Mouse (Mus musculus): ENCODE results near the gene Msx1. TPM values are rescaled to one million over a fixed set of nuclear protein-coding genes. Genes with fewer than 3 reads are reported as not detected.
A peak's percentile ranks its signal among the peaks of the same experiment; 100 is the strongest.

The Msx1 gene
- total RNA-seq (2014; rRNA removed) (14.8 and 20.6 TPM in 2 replicates), polyA plus RNA-seq (2015; fragmentation: Nextera tagmentation; extraction: Ambion mirVana) (26.2 and 28.0 TPM in 2 replicates)

DNA sequence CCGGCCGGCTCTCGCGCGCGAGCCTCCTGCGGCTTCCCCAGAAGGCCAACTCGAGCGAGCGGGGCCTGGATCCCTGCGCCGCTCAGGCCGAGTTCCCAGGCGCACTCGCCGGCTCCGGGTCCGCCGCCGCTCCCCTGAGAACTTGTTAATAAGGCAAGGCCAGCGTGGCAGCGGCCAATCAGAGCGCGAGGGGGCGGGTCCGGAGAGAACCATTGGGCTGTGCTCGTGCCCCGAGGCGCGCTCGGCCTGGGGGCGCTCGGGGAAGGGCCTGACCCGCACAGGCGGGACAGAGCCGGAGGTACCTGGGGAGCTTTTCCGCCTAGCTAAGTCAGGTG lies at the start of gene Msx1:
Msx1 (minus strand) TSS at position 123 of the 335 bp plus-strand sequence.
- H3K27me3 ChIP-seq (ENCODE audit: insufficient read depth, low read length), result peaks cover 82% of the 10 kb centered on the region
- no peaks in the 10 kb centered on the region for H3K9me3 ChIP-seq (ENCODE audit: low read length)
- WGBS, result 2% methylated on average over 37 of the region's 37 CpGs
- peak within 1 kb of the TSS; percentile 58 for H3K4me2 ChIP-seq (ENCODE audit: low read depth, low read length)
- peak within 1 kb of the TSS; percentile 42 for H3K4me3 ChIP-seq (ENCODE audit: low read length)
- H3K9ac ChIP-seq (replicated peaks; ENCODE audit: low read length), result peak within 1 kb of the TSS; percentile 34
- H3K36me3 ChIP-seq (ENCODE audit: insufficient read depth, low read length), result no peaks in the 10 kb centered on the region
- H3K27ac ChIP-seq, result peak within 1 kb of the TSS; percentile 0; the same call in 1 of the 2 replicates
- ATAC-seq, result peak; percentile 73
- no peak for TF ChIP-seq CTCF (IDR thresholded peaks at IDR 0.05; ENCODE audit: low read depth)
- DNase-seq (ENCODE audit: low spot score), result peak; percentile 80
- peaks cover 5% of the 10 kb centered on the region; the same call in 1 of the 2 replicates for H3K4me1 ChIP-seq (ENCODE audit: insufficient read depth, low read length)

- H3K4me1 ChIP-seq (ENCODE audit: insufficient read depth, low read length), result peaks cover 3% of the 10 kb centered on the region; the same call in 1 of the 2 replicates
- no peak overlapping the region for H3K4me2 ChIP-seq (ENCODE audit: low read depth, low read length)
- H3K9ac ChIP-seq (replicated peaks; ENCODE audit: low read length), result no peak overlapping the region
- TF ChIP-seq CTCF (IDR thresholded peaks at IDR 0.05; ENCODE audit: low read depth), result no peak
- H3K36me3 ChIP-seq (ENCODE audit: insufficient read depth, low read length), result no peaks in the 10 kb centered on the region
- no peak overlapping the region for H3K27ac ChIP-seq
- H3K4me3 ChIP-seq (ENCODE audit: low read length), result no peak overlapping the region
- 44% methylated on average over 6 of the region's 6 CpGs for WGBS
- H3K9me3 ChIP-seq (ENCODE audit: low read length), result no peaks in the 10 kb centered on the region
- DNase-seq (ENCODE audit: low spot score) (peak; percentile 42), ATAC-seq (no peak)
- H3K27me3 ChIP-seq (ENCODE audit: insufficient read depth, low read length), result peaks cover 5% of the 10 kb centered on the region; the same call in 1 of the 2 replicates
Observed at GRCm38 (mm10) chr5:37865471-37865870, 41.1 kb upstream of the Msx1 start.

GRCm38 (mm10) chr5:37864309-37864708 lies 39.9 kb upstream of the Msx1 start:
- Histone ChIP-seq H3K4me1 (ENCODE audit: insufficient read depth, low read length) (peaks cover 7% of the 10 kb centered on the region; the same call in 1 of the 2 replicates), H3K27ac (no peak overlapping the region), H3K4me2 (ENCODE audit: low read depth, low read length) (no peak overlapping the region), H3K9me3 (ENCODE audit: low read length) (no peaks in the 10 kb centered on the region), H3K4me3 (ENCODE audit: low read length) (no peak overlapping the region), H3K9ac (replicated peaks; ENCODE audit: low read length) (no peak overlapping the region), H3K36me3 (ENCODE audit: insufficient read depth, low read length) (no peaks in the 10 kb centered on the region), H3K27me3 (ENCODE audit: insufficient read depth, low read length) (peaks cover 5% of the 10 kb centered on the region; the same call in 1 of the 2 replicates)
- ATAC-seq, result no peak
- no peak for TF ChIP-seq CTCF (IDR thresholded peaks at IDR 0.05; ENCODE audit: low read depth)
- WGBS, result 85% methylated on average over 2 of the region's 2 CpGs
- DNase-seq (ENCODE audit: low spot score), result no peak

DNA sequence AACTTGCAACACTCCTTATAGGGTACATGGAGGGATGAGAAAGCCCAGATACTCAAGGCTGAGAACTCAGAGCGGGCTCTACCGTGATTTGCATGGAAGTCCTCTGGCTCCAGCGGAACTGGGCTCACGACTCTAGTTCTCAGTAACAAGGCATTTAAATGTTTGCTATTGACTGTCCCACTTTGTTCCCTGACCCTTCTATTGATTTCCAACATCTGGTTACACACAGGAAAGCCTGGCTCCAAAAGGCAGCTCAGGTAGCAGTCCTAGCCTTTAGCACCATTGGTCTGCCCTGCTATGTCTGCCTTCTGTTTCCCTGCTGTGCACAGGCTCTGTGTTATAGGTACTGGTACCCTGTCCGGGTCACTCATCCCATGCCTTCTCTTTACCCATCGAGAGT lies 36.5 kb upstream of the Msx1 start:
- Histone ChIP-seq H3K4me3 (ENCODE audit: low read length) (no peak overlapping the region), H3K9me3 (ENCODE audit: low read length) (no peaks in the 10 kb centered on the region), H3K4me2 (ENCODE audit: low read depth, low read length) (no peak overlapping the region), H3K36me3 (ENCODE audit: insufficient read depth, low read length) (no peaks in the 10 kb centered on the region), H3K27me3 (ENCODE audit: insufficient read depth, low read length) (peaks cover 5% of the 10 kb centered on the region; the same call in 1 of the 2 replicates), H3K27ac (no peak overlapping the region), H3K4me1 (ENCODE audit: insufficient read depth, low read length) (peaks cover 7% of the 10 kb centered on the region; the same call in 1 of the 2 replicates), H3K9ac (replicated peaks; ENCODE audit: low read length) (no peak overlapping the region)
- DNase-seq (ENCODE audit: low spot score) (no peak), ATAC-seq (no peak)
- TF ChIP-seq CTCF (IDR thresholded peaks at IDR 0.05; ENCODE audit: low read depth), result no peak
- 79% methylated on average over 6 of the region's 6 CpGs for WGBS

- 27% methylated on average over 7 of the region's 7 CpGs for WGBS
- peak; percentile 33 for ATAC-seq
- DNase-seq (ENCODE audit: low spot score), result peak; percentile 70
- Histone ChIP-seq H3K36me3 (ENCODE audit: insufficient read depth, low read length) (no peaks in the 10 kb centered on the region), H3K27ac (peak overlapping the region; percentile 15; the same call in 1 of the 2 replicates), H3K9me3 (ENCODE audit: low read length) (no peaks in the 10 kb centered on the region), H3K4me2 (ENCODE audit: low read depth, low read length) (no peak overlapping the region), H3K4me1 (ENCODE audit: insufficient read depth, low read length) (peaks cover 7% of the 10 kb centered on the region; the same call in 1 of the 2 replicates), H3K4me3 (ENCODE audit: low read length) (no peak overlapping the region), H3K27me3 (ENCODE audit: insufficient read depth, low read length) (peaks cover 5% of the 10 kb centered on the region; the same call in 1 of the 2 replicates), H3K9ac (replicated peaks; ENCODE audit: low read length) (no peak overlapping the region)
- TF ChIP-seq CTCF (IDR thresholded peaks at IDR 0.05; ENCODE audit: low read depth), result no peak
Observed at GRCm38 (mm10) chr5:37860151-37860721, 35.9 kb upstream of the Msx1 start.

GRCm38 (mm10) chr5:37857763-37858545 lies 33.6 kb upstream of the Msx1 start:
- Histone ChIP-seq H3K9me3 (ENCODE audit: low read length) (no peaks in the 10 kb centered on the region), H3K4me1 (ENCODE audit: insufficient read depth, low read length) (peaks cover 7% of the 10 kb centered on the region; the same call in 1 of the 2 replicates), H3K27ac (no peak overlapping the region), H3K4me2 (ENCODE audit: low read depth, low read length) (no peak overlapping the region), H3K9ac (replicated peaks; ENCODE audit: low read length) (no peak overlapping the region), H3K4me3 (ENCODE audit: low read length) (no peak overlapping the region), H3K27me3 (ENCODE audit: insufficient read depth, low read length) (peaks cover 5% of the 10 kb centered on the region; the same call in 1 of the 2 replicates), H3K36me3 (ENCODE audit: insufficient read depth, low read length) (no peaks in the 10 kb centered on the region)
- DNase-seq (ENCODE audit: low spot score) (peak; percentile 86), ATAC-seq (peak; percentile 57)
- 22% methylated on average over 14 of the region's 14 CpGs for WGBS
- no peak for TF ChIP-seq CTCF (IDR thresholded peaks at IDR 0.05; ENCODE audit: low read depth)

Measured in hindbrain, postnatal 0 days (tissue).